Mouse (Mus musculus) limb, embryonic 14.5 days (tissue): ENCODE data around the gene Pole. TPM values are rescaled to one million over a fixed set of nuclear protein-coding genes. Genes with fewer than 3 reads are reported as not detected.

Experiments used
- ATAC-seq: fragments of 200-750 bp; cut with Nextera tagmentation; 2 replicates; pipeline ENCODE4 v1.8.0; 2017; ENCODE audit warnings: low read depth, moderate number of reproducible peaks, moderate TSS enrichment; ENCODE audit not compliant: low FRiP score
- DNase-seq: peaks from one replicate; pipeline ENCODE4 v3.0.0-alpha.2; 2015; ENCODE audit warnings: low spot score
- H3K27ac ChIP-seq: fragments of 300-500 bp; sonication (generic); replicated peaks from 2 replicates; pipeline ENCODE4 v1.5.1; 2014; ENCODE audit warnings: low read depth, mild to moderate bottlenecking, low read length, moderate library complexity, mixed read lengths
- H3K27me3 ChIP-seq: fragments of 300-500 bp; sonication (generic); 2 replicates; pipeline ENCODE4 v1.6.1; 2014; ENCODE audit warnings: low read length, mixed read lengths; ENCODE audit not compliant: control insufficient read depth, insufficient read depth
- H3K36me3 ChIP-seq: fragments of 300-500 bp; sonication (generic); 2 replicates; pipeline ENCODE4 v1.6.1; 2014; ENCODE audit warnings: mild to moderate bottlenecking, low read length, moderate library complexity, mixed read lengths; ENCODE audit not compliant: control insufficient read depth, insufficient read depth
- H3K4me1 ChIP-seq: fragments of 300-500 bp; sonication (generic); 2 replicates; pipeline ENCODE4 v1.6.1; 2014; ENCODE audit warnings: antibody characterized with exemption, low read length, mixed read lengths; ENCODE audit not compliant: control insufficient read depth, insufficient read depth
- H3K4me2 ChIP-seq: fragments of 300-500 bp; sonication (generic); replicated peaks from 2 replicates; pipeline ENCODE4 v1.6.1; 2014; ENCODE audit warnings: low read depth, mild to moderate bottlenecking, low read length, moderate library complexity; ENCODE audit not compliant: severe bottlenecking
- H3K4me3 ChIP-seq: fragments of 300-500 bp; sonication (generic); replicated peaks from 2 replicates; pipeline ENCODE4 v1.5.1; 2014; ENCODE audit warnings: low read length
- H3K9ac ChIP-seq: fragments of 300-500 bp; sonication (generic); 2 replicates; pipeline ENCODE4 v1.6.1; 2014; ENCODE audit warnings: mild to moderate bottlenecking, low read depth, low read length, moderate library complexity; ENCODE audit not compliant: severe bottlenecking
- H3K9me3 ChIP-seq: fragments of 300-500 bp; sonication (generic); 2 replicates; pipeline ENCODE4 v1.6.1; 2016; ENCODE audit warnings: low read length; ENCODE audit not compliant: control insufficient read depth
- POLR2A ChIP-seq: fragments of 200-500 bp; IDR thresholded peaks from 2 replicates; pipeline ENCODE4 v1.8.0; 2012; ENCODE audit warnings: inconsistent platforms, mild to moderate bottlenecking, moderate library complexity, borderline replicate concordance; ENCODE audit not compliant: insufficient read depth, insufficient read length; ENCODE audit errors: extremely low read depth
- WGBS: fragments of 180-500 bp; shearing (Covaris S2); extraction: QIAGEN DNeasy Blood & Tissue Kit; methylation state at CpG from one replicate; pipeline ENCODE4 v1.1.7; 2014; 5-methylcytosine and 5-hydroxymethylcytosine counted together
- polyA plus RNA-seq, 2 experiments: library from polyadenylated mRNA; depleted of rRNA in 1 of 2; stranded (reverse) in 1 of 2; unstranded in 1 of 2; fragments of >200 nt; fragmentation: Nextera tagmentation in 1 of 2; extraction: Ambion mirVana in 1 of 2; gene quantifications; 2 replicates each; pipeline versions ENCODE4 v1.2.1 to v1.2.3; 2012 to 2014

Gene Pole
- polyA plus RNA-seq, 2 experiments = 24.3 to 34.1 TPM

- TF ChIP-seq POLR2A = no peak
- Histone ChIP-seq H3K36me3 (peaks cover 60% of the 10 kb centered on the region), H3K9ac (no peak overlapping the region), H3K9me3 (no peaks in the 10 kb centered on the region), H3K27ac (no peak overlapping the region), H3K4me2 (no peak overlapping the region), H3K27me3 (no peaks in the 10 kb centered on the region), H3K4me3 (no peak overlapping the region), H3K4me1 (no peaks in the 10 kb centered on the region)
- ATAC-seq (no peak), DNase-seq (peak; percentile 46)
- 58% methylated on average over 8 of the region's 8 CpGs for WGBS
These were observed 90.8 kb downstream of the Pole start for GRCm38 (mm10) chr5:110376802-110377433.

- DNase-seq (no peak), ATAC-seq (peak; percentile 56; the same call in 1 of the 2 replicates)
- H3K9me3 ChIP-seq = no peaks in the 10 kb centered on the region
- peaks cover 59% of the 10 kb centered on the region for H3K36me3 ChIP-seq
- H3K4me1 ChIP-seq = no peaks in the 10 kb centered on the region
- no peak for TF ChIP-seq POLR2A
- H3K27me3 ChIP-seq = no peaks in the 10 kb centered on the region
- no peak overlapping the region for H3K9ac ChIP-seq
- no peak overlapping the region for H3K27ac ChIP-seq
- no peak overlapping the region for H3K4me3 ChIP-seq
- H3K4me2 ChIP-seq = no peak overlapping the region
- WGBS = 37% methylated on average over 20 of the region's 20 CpGs
These were observed 92.1 kb downstream of the Pole start for GRCm38 (mm10) chr5:110378181-110378583.

- H3K4me2 ChIP-seq = no peak overlapping the region
- WGBS = 87% methylated on average over 15 of the region's 15 CpGs
- no peaks in the 10 kb centered on the region for H3K27me3 ChIP-seq
- no peaks in the 10 kb centered on the region for H3K9me3 ChIP-seq
- 0 out of 2 replicates have a peak overlapping the region, but pooled peaks have one; percentile 4 for H3K9ac ChIP-seq
- no peak overlapping the region for H3K4me3 ChIP-seq
- H3K4me1 ChIP-seq = no peaks in the 10 kb centered on the region
- TF ChIP-seq POLR2A = no peak
- DNase-seq (no peak), ATAC-seq (no peak)
- H3K36me3 ChIP-seq = peaks cover 52% of the 10 kb centered on the region
- H3K27ac ChIP-seq = no peak overlapping the region
These were observed 93.0 kb downstream of the Pole start for GRCm38 (mm10) chr5:110379086-110379485.

GRCm38 (mm10) chr5:110379823-110380222 lies 93.7 kb downstream of the Pole start:
- Histone ChIP-seq H3K4me2 (no peak overlapping the region), H3K4me1 (peaks cover 2% of the 10 kb centered on the region; the same call in 1 of the 2 replicates), H3K27ac (no peak overlapping the region), H3K9ac (no peak overlapping the region), H3K27me3 (no peaks in the 10 kb centered on the region), H3K9me3 (no peaks in the 10 kb centered on the region), H3K36me3 (peaks cover 49% of the 10 kb centered on the region), H3K4me3 (no peak overlapping the region)
- DNase-seq = no peak
- 77% methylated on average over 4 of the region's 4 CpGs for WGBS
- ATAC-seq = no peak
- TF ChIP-seq POLR2A = no peak

- no peak overlapping the region for H3K27ac ChIP-seq
- no peak for TF ChIP-seq POLR2A
- no peak for ATAC-seq
- WGBS = 82% methylated on average over 6 of the region's 6 CpGs
- no peak overlapping the region for H3K9ac ChIP-seq
- no peak for DNase-seq
- no peaks in the 10 kb centered on the region for H3K27me3 ChIP-seq
- H3K4me2 ChIP-seq = no peak overlapping the region
- peaks cover 6% of the 10 kb centered on the region for H3K36me3 ChIP-seq
- H3K4me3 ChIP-seq = no peak overlapping the region
- H3K4me1 ChIP-seq = peaks cover 16% of the 10 kb centered on the region
- no peaks in the 10 kb centered on the region for H3K9me3 ChIP-seq
These were observed 98.4 kb downstream of the Pole start for GRCm38 (mm10) chr5:110384491-110384890.
